Mouse (Mus musculus): ENCODE data around the gene Mdm2.
"Not testable (repeated sequence)": the region's sequence is repeated elsewhere in the genome, so short reads cannot be mapped to it uniquely, and the experiment has no call there.

The Mdm2 gene

GRCm38 (mm10) chr10:117748276-117749049 is 37.9 kb upstream of the Mdm2 start:
- no peak for DNase-seq (ENCODE audit: low read depth)

GRCm38 (mm10) chr10:117747711-117748110 is 37.2 kb upstream of the Mdm2 start:
- DNase-seq (ENCODE audit: low read depth), result no peak

GRCm38 (mm10) chr10:117746297-117746883 is 35.8 kb upstream of the Mdm2 start, which contains the start of gene Slc35e3:
TSS of gene Slc35e3 (minus strand) at chr10:117746365.
- peak; percentile 95 for DNase-seq (ENCODE audit: low read depth)

GRCm38 (mm10) chr10:117745570-117746296 is 35.2 kb upstream of the Mdm2 start:
- peak; percentile 43 for DNase-seq (ENCODE audit: low read depth)

GRCm38 (mm10) chr10:117743917-117744316 is 33.4 kb upstream of the Mdm2 start:
- no peak for DNase-seq (ENCODE audit: low read depth)

- DNase-seq (ENCODE audit: low read depth), result no peak
These were observed 32.6 kb upstream of the Mdm2 start for GRCm38 (mm10) chr10:117743182-117743581.

GRCm38 (mm10) chr10:117742618-117743017 is 32.1 kb upstream of the Mdm2 start:
- no peak for DNase-seq (ENCODE audit: low read depth)

- DNase-seq (ENCODE audit: low read depth), result no peak
These were observed 31.3 kb upstream of the Mdm2 start for GRCm38 (mm10) chr10:117741698-117742475.

GRCm38 (mm10) chr10:117740921-117741320 is 30.4 kb upstream of the Mdm2 start:
- DNase-seq (ENCODE audit: low read depth), result no peak

GRCm38 (mm10) chr10:117740171-117740570 is 29.6 kb upstream of the Mdm2 start:
- no peak for DNase-seq (ENCODE audit: low read depth)

GRCm38 (mm10) chr10:117739648-117739948 is 29.0 kb upstream of the Mdm2 start:
- no peak for DNase-seq (ENCODE audit: low read depth)

- DNase-seq (ENCODE audit: low read depth), result no peak
These were observed 28.5 kb upstream of the Mdm2 start for GRCm38 (mm10) chr10:117738928-117739647.

GRCm38 (mm10) chr10:117738140-117738921 is 27.8 kb upstream of the Mdm2 start:
- DNase-seq (ENCODE audit: low read depth), result no peak

GRCm38 (mm10) chr10:117737498-117737897 is 26.9 kb upstream of the Mdm2 start:
- not testable (repeated sequence) for DNase-seq (ENCODE audit: low read depth)

- no peak for DNase-seq (ENCODE audit: low read depth)
These were observed 26.5 kb upstream of the Mdm2 start for GRCm38 (mm10) chr10:117737075-117737474.

GRCm38 (mm10) chr10:117736573-117736972 is 26.0 kb upstream of the Mdm2 start:
- DNase-seq (ENCODE audit: low read depth), result no peak

GRCm38 (mm10) chr10:117735396-117735795 is 24.8 kb upstream of the Mdm2 start:
- DNase-seq (ENCODE audit: low read depth), result not testable (repeated sequence)

- not testable (repeated sequence) for DNase-seq (ENCODE audit: low read depth)
These were observed 23.7 kb upstream of the Mdm2 start for GRCm38 (mm10) chr10:117734104-117734852.

- DNase-seq (ENCODE audit: low read depth), result not testable (repeated sequence)
These were observed 23.1 kb upstream of the Mdm2 start for GRCm38 (mm10) chr10:117733626-117734025.

Measured in naive thymus-derived CD4-positive, alpha-beta T cell, adult 2 months (primary cell).